Mouse (Mus musculus) intestine, embryonic 16.5 days (tissue): ENCODE results near the gene Ciz1. TPM values are rescaled to one million over a fixed set of nuclear protein-coding genes. Genes with fewer than 3 reads are reported as not detected.

Source experiments
- ATAC-seq: fragments of 200-750 bp; cut with Nextera tagmentation; 2 replicates; pipeline ENCODE4 v1.8.0; 2017; ENCODE audit warnings: moderate TSS enrichment, moderate library complexity
- H3K27ac ChIP-seq: fragments of 300-500 bp; sonication (generic); 2 replicates; pipeline ENCODE4 v1.5.1; 2014; ENCODE audit warnings: mild to moderate bottlenecking, low read length
- H3K27me3 ChIP-seq: fragments of 300-500 bp; sonication (generic); replicated peaks from 2 replicates; pipeline ENCODE4 v1.6.1; 2014; ENCODE audit warnings: low read length, control low read depth, mixed read lengths; ENCODE audit not compliant: control insufficient read depth, insufficient read depth
- H3K36me3 ChIP-seq: fragments of 300-500 bp; sonication (generic); 2 replicates; pipeline ENCODE4 v1.6.1; 2014; ENCODE audit warnings: low read length, control low read depth; ENCODE audit not compliant: control insufficient read depth, insufficient read depth
- H3K4me1 ChIP-seq: fragments of 300-500 bp; sonication (generic); 2 replicates; pipeline ENCODE4 v1.6.1; 2014; ENCODE audit warnings: low read length, control low read depth, mixed read lengths; ENCODE audit not compliant: control insufficient read depth, insufficient read depth
- H3K4me2 ChIP-seq: fragments of 300-500 bp; sonication (generic); 2 replicates; pipeline ENCODE4 v1.6.1; 2014; ENCODE audit warnings: low read depth, low read length, control low read depth
- H3K4me3 ChIP-seq: fragments of 300-500 bp; sonication (generic); 2 replicates; pipeline ENCODE4 v1.5.1; 2014; ENCODE audit warnings: mild to moderate bottlenecking, low read length
- H3K9ac ChIP-seq: fragments of 300-500 bp; sonication (generic); 2 replicates; pipeline ENCODE4 v1.6.1; 2014; ENCODE audit warnings: low read depth, low read length
- H3K9me3 ChIP-seq: fragments of 300-500 bp; sonication (generic); 2 replicates; pipeline ENCODE4 v1.6.1; 2016; ENCODE audit warnings: low read length, control low read depth; ENCODE audit not compliant: control insufficient read depth
- WGBS: fragments of 180-500 bp; shearing (Covaris S2); extraction: QIAGEN DNeasy Blood & Tissue Kit; methylation state at CpG from one replicate; pipeline ENCODE4 v1.1.7; 2014; 5-methylcytosine and 5-hydroxymethylcytosine counted together
- polyA plus RNA-seq: library from polyadenylated mRNA; unstranded; fragments of >200 nt; fragmentation: Nextera tagmentation; extraction: Ambion mirVana; gene quantifications from 2 replicates; pipeline ENCODE4 v1.2.1, GENCODE M21; 2015

The Ciz1 gene
- polyA plus RNA-seq = 47.1 and 51.4 TPM in 2 replicates

DNA sequence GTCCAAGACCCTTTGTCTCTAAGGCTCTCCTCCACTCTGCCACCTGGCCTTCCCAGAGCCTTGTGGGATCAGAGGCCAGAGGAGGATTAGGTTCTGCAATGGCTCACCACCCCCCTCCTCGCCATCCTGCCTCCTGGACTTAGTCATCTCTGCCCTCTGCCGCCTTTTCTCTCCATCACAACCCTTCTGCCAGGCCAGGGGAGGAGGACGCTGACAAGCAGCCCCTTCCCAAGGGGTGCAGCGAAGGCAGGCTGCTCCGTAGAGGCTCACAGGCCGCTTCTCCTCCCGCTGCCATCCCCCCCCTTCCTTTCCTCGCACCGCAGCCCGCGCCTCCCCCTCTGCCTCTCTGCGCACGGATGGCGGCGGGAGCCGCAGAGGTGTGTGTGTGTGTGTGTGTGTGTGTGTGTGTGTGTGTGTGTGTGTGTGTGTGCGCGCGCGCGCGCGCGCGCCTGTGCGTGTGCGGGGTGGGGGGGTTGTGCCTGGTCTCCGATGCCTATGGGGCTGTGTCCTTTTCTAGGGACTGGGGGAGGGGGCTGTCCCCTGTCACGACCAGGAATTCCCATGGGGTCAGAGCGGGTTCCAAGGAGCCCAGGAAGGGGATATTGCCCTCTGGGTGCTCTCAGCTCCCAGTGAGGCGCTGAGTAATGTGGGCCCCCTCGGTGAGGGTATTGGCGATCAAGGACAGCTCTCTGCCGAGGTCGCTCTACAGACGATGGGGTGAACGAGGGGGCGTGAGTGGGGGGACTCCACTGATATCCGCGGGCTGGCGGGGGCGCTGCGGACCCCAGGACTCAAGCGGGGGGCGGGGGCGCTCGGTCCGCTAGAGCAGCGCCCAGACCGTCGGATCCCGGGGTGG lies at the start of gene Ciz1:
Ciz1 (plus strand) TSS at position 177 of the 856 bp plus-strand sequence.
- peak within 1 kb of the TSS; percentile 88 for H3K9ac ChIP-seq
- peaks cover 34% of the 10 kb centered on the region for H3K4me1 ChIP-seq
- peak within 1 kb of the TSS; percentile 96 for H3K27ac ChIP-seq
- no peaks in the 10 kb centered on the region for H3K27me3 ChIP-seq
- H3K4me3 ChIP-seq = peak within 1 kb of the TSS; percentile 69
- 1% methylated on average over 40 of the region's 52 CpGs for WGBS
- no peaks in the 10 kb centered on the region for H3K36me3 ChIP-seq
- no peaks in the 10 kb centered on the region for H3K9me3 ChIP-seq
- ATAC-seq = peak; percentile 15
- H3K4me2 ChIP-seq = peak within 1 kb of the TSS; percentile 79

DNA sequence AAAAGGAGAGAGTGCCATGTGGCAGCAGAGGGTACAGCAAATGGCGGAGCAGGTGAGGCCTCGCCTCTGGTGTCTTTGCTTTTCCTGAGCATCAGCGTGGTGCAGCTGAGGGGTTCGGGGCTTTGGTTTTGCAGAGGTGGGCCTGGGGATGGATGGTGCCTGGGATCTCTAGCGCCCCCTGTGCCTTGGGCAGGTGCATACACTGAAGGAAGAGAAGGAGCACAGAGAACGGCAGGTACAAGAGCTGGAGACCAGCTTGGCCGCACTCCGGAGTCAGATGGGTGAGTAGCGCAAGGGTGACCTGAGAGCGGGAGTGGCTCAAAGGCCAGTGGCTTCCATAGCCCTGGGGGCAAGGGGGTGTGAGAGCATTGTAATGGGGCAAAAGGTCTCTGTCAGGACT lies 49.2 kb upstream of the Ciz1 start:
- H3K36me3 ChIP-seq = peaks cover 33% of the 10 kb centered on the region
- no peak overlapping the region for H3K27ac ChIP-seq
- H3K4me2 ChIP-seq = no peak overlapping the region
- no peak for ATAC-seq
- no peak overlapping the region for H3K9ac ChIP-seq
- no peak overlapping the region for H3K4me3 ChIP-seq
- 90% methylated on average over 10 of the region's 10 CpGs for WGBS
- no peaks in the 10 kb centered on the region for H3K4me1 ChIP-seq
- H3K27me3 ChIP-seq = no peaks in the 10 kb centered on the region
- no peaks in the 10 kb centered on the region for H3K9me3 ChIP-seq

DNA sequence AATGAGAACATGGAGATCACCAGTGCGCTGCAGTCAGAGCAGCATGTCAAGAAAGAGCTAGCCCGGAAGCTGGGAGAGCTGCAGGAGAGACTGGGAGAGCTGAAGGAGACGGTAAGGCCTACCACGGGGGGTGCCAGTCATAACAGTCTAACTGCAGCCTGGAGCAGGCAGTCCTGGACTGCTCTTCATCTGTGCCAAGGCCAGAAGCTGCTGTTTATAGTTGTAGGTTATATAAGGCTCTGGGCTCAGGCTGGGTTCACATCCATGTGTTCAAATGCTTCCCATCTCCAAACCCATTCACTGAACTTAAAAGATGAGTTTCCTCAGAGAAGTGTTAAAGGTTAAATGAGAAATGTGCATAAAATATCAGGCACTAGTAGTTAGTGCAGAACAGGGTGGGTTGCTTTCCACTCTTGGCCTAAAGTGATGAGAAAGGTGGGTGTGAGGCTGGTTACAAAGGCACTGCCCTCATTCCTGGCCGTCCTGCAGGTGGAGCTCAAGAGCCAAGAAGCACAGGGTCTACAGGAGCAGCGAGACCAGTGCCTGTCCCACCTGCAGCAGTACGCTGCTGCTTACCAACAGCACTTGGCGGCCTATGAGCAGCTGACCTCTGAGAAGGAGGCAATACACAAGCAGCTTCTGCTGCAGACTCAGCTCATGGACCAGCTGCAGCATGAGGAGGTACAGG lies 47.8 kb upstream of the Ciz1 start:
- H3K4me1 ChIP-seq = no peaks in the 10 kb centered on the region
- WGBS = 53% methylated on average over 8 of the region's 8 CpGs
- H3K27ac ChIP-seq = no peak overlapping the region
- no peaks in the 10 kb centered on the region for H3K9me3 ChIP-seq
- ATAC-seq = peak; percentile 48; the same call in 1 of the 2 replicates
- H3K36me3 ChIP-seq = peaks cover 24% of the 10 kb centered on the region
- no peak overlapping the region for H3K4me3 ChIP-seq
- no peaks in the 10 kb centered on the region for H3K27me3 ChIP-seq
- no peak overlapping the region for H3K9ac ChIP-seq
- no peak overlapping the region for H3K4me2 ChIP-seq

DNA sequence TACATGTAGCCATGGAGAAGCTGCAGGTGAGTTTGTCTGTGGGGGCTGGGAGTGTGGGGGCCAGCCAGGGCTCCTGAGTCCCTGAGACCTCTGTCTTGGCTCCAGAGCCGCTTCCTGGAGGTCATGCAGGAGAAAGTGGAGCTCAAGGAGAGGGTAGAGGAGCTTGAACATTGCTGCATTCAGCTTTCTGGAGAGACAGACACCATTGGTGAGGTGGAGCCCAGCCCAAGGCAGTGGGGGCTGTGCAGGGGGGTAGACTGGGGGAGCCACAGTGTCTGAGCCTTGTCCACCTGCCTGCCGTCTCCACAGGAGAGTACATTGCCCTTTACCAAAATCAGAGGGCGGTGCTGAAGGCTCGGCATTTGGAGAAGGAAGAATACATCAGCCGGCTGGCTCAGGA lies 46.5 kb upstream of the Ciz1 start:
- Histone ChIP-seq H3K9me3 (no peaks in the 10 kb centered on the region), H3K4me3 (no peak overlapping the region), H3K9ac (no peak overlapping the region), H3K36me3 (peaks cover 19% of the 10 kb centered on the region), H3K27me3 (no peaks in the 10 kb centered on the region), H3K27ac (no peak overlapping the region), H3K4me2 (no peak overlapping the region), H3K4me1 (no peaks in the 10 kb centered on the region)
- ATAC-seq = no peak
- WGBS = 89% methylated on average over 5 of the region's 5 CpGs

DNA sequence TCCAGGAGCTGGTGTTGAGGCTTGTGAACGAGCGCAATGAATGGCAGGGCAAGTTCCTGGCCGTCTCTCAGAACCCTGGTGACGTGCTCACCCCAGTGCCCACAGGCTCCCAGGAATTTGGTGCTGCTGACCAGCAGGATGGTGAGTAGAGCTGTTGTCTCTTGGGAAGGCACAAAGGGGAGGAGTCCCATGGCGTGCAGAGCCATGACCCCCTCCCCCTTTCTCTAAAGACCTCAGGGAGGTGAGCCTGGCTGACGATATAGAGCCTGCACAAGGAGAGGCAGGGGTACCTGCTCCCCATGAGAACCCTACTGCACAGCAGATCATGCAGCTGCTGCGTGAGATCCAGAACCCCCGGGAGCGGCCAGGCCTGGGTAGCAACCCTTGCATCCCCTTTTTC lies 46.0 kb upstream of the Ciz1 start:
- WGBS = 80% methylated on average over 9 of the region's 9 CpGs
- H3K4me1 ChIP-seq = peaks cover 4% of the 10 kb centered on the region; the same call in 1 of the 2 replicates
- no peak for ATAC-seq
- no peak overlapping the region for H3K27ac ChIP-seq
- H3K27me3 ChIP-seq = no peaks in the 10 kb centered on the region
- H3K4me2 ChIP-seq = no peak overlapping the region
- no peaks in the 10 kb centered on the region for H3K9me3 ChIP-seq
- no peak overlapping the region for H3K4me3 ChIP-seq
- peaks cover 19% of the 10 kb centered on the region for H3K36me3 ChIP-seq
- no peak overlapping the region for H3K9ac ChIP-seq

DNA sequence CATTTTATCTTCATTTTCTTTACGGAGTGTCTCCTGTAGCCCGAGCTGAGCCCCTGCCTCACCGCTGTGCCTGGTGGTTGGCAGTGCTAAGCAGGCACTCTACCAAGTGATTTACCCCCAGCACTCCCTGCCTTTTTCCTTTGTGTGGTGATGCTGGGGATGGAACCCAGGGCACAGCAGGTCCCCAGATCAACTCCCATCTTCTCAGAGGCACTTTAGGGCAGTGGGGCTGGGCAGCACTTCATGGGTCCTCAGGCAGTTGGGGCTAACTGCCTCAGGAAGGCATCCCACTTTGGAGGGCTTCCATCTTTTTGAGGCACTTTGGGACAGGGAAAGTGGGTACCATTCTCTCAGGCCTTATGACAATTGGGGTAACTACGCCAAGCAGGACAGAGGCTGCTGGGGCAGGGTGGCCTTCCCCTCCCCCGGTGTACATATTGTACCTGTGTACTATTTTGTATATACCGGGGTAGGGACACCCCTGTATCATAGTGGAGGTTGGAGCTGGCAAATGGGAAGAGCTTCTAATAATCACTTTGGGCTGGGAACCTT lies 44.8 kb upstream of the Ciz1 start:
- H3K27me3 ChIP-seq = no peaks in the 10 kb centered on the region
- H3K27ac ChIP-seq = no peak overlapping the region
- H3K4me2 ChIP-seq = no peak overlapping the region
- no peak for ATAC-seq
- H3K4me3 ChIP-seq = no peak overlapping the region
- H3K9me3 ChIP-seq = no peaks in the 10 kb centered on the region
- H3K9ac ChIP-seq = no peak overlapping the region
- WGBS = 83% methylated on average over 6 of the region's 6 CpGs
- H3K4me1 ChIP-seq = peaks cover 14% of the 10 kb centered on the region
- peaks cover 19% of the 10 kb centered on the region for H3K36me3 ChIP-seq

DNA sequence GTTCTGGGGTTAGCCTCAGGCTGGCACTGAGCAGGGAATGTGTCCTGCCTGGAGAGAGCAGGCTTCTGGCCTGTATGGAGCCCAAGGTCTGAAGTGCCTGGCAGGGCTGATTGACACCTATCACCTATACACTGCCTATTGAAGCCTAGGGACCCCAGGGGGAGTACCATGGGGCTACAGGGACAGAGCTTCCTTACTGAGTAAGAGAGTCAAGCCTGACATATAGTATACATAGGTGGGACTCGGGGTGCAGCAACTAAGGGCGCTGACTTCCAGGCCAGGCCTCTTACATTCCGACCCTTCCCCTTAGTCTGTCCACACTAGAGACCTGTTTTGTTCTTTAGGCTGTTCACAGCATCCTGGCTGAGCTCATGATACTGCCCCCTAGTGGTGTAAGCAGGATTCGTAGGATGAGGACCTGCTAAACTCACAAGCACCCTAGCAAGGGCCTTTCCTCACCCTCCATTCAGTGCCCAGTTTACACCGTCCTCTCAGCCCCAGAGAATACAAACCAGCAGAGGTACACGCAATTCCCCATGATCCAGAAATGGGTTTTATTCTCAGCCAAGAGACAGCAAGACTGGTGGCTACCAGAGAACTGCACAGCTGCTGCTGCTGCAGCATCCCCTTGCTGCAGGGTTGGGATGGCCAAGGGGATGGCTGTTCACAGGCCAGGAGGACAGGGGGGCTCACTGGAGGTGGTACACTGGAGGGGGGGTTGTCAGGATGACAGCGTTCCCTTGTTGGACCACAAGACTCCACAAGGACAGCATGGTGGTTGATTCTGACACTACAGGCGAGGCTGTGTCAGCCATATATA lies 44.0 kb upstream of the Ciz1 start:
- no peak overlapping the region for H3K27ac ChIP-seq
- no peak overlapping the region for H3K4me2 ChIP-seq
- peaks cover 16% of the 10 kb centered on the region for H3K4me1 ChIP-seq
- H3K9me3 ChIP-seq = no peaks in the 10 kb centered on the region
- no peaks in the 10 kb centered on the region for H3K27me3 ChIP-seq
- 52% methylated on average over 8 of the region's 8 CpGs for WGBS
- H3K9ac ChIP-seq = no peak overlapping the region
- no peak for ATAC-seq
- no peak overlapping the region for H3K4me3 ChIP-seq
- H3K36me3 ChIP-seq = peaks cover 15% of the 10 kb centered on the region

DNA sequence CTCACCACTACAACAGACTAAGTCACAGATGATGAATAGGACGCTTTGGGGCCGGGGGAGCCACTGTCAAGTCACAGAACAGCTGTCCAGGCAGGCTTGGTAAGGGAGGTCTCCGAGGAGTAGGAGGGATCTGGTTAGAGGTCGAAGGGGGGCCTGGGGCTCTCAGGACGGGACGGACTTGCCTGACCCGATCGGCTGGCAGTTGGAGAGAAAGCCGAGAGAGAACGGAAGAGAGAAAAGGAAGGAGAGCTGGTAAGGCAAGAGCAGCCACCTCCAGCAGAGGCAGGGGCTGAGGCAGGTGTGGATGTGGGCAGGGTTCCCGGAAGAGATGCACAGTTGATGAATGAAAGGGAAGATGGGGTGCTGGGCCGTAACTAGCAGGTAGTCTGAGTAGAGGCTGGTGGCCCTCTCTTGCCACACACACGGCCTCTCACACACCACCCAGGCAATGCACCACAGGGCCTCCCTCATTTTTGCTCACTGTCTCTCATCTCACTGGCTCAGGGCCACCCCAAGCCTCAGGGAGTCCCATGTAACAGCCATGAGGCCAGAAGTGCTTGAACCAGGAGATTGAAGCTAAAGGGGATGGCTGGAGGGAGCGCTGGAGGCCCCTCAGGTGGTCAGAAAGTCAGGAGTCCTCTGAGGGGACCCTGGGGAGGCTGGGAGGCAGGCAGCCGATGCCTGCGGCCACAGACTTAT lies 43.1 kb upstream of the Ciz1 start:
- 90% methylated on average over 16 of the region's 16 CpGs for WGBS
- no peaks in the 10 kb centered on the region for H3K27me3 ChIP-seq
- H3K4me2 ChIP-seq = no peak overlapping the region
- H3K9me3 ChIP-seq = no peaks in the 10 kb centered on the region
- no peak overlapping the region for H3K9ac ChIP-seq
- H3K4me1 ChIP-seq = peaks cover 16% of the 10 kb centered on the region
- ATAC-seq = no peak
- peaks cover 8% of the 10 kb centered on the region for H3K36me3 ChIP-seq
- no peak overlapping the region for H3K4me3 ChIP-seq
- H3K27ac ChIP-seq = no peak overlapping the region
